Mouse (Mus musculus) midbrain, postnatal 0 days (tissue): Measurements from ENCODE around the gene Scn1b. TPM values are rescaled to one million over a fixed set of nuclear protein-coding genes. Genes with fewer than 3 reads are reported as not detected.

Source experiments
- ATAC-seq: fragments of 200-750 bp; cut with Nextera tagmentation; 2 replicates; pipeline ENCODE4 v1.8.0; 2017; ENCODE audit warnings: moderate number of reproducible peaks, mild to moderate bottlenecking, moderate TSS enrichment, moderate library complexity; ENCODE audit not compliant: low FRiP score
- DNase-seq: peaks from one replicate; pipeline ENCODE4 v3.0.0-alpha.2; 2015; ENCODE audit warnings: low spot score
- H3K27ac ChIP-seq: fragments of 300-500 bp; sonication (generic); 2 replicates; pipeline ENCODE4 v1.5.1; 2014; ENCODE audit warnings: low read depth, mild to moderate bottlenecking, low read length, mixed read lengths
- H3K27me3 ChIP-seq: fragments of 300-500 bp; sonication (generic); 2 replicates; pipeline ENCODE4 v1.6.1; 2014; ENCODE audit warnings: low read length, control low read depth, mixed read lengths; ENCODE audit not compliant: insufficient read depth
- H3K36me3 ChIP-seq: fragments of 300-500 bp; sonication (generic); 2 replicates; pipeline ENCODE4 v1.6.1; 2014; ENCODE audit warnings: low read length, control low read depth, mixed read lengths; ENCODE audit not compliant: insufficient read depth
- H3K4me1 ChIP-seq: fragments of 300-500 bp; sonication (generic); 2 replicates; pipeline ENCODE4 v1.6.1; 2014; ENCODE audit warnings: mild to moderate bottlenecking, control low read depth, antibody characterized with exemption, low read length, mixed read lengths; ENCODE audit not compliant: insufficient read depth
- H3K4me2 ChIP-seq: fragments of 300-500 bp; sonication (generic); 2 replicates; pipeline ENCODE4 v1.6.1; 2014; ENCODE audit warnings: low read depth, mild to moderate bottlenecking, low read length, mixed read lengths; ENCODE audit not compliant: poor library complexity, severe bottlenecking
- H3K4me3 ChIP-seq: fragments of 300-500 bp; sonication (generic); 2 replicates; pipeline ENCODE4 v1.5.1; 2014; ENCODE audit warnings: low read depth, mild to moderate bottlenecking, low read length, moderate library complexity
- H3K9ac ChIP-seq: fragments of 300-500 bp; sonication (generic); replicated peaks from 2 replicates; pipeline ENCODE4 v1.6.1; 2014; ENCODE audit warnings: mild to moderate bottlenecking, low read length, moderate library complexity, mixed read lengths; ENCODE audit not compliant: poor library complexity, severe bottlenecking
- H3K9me3 ChIP-seq: fragments of 300-500 bp; sonication (generic); 2 replicates; pipeline ENCODE4 v1.6.1; 2016; ENCODE audit warnings: low read length, control low read depth
- CTCF ChIP-seq: IDR thresholded peaks from 2 replicates; pipeline ENCODE4 v1.5.1; 2016; ENCODE audit warnings: antibody characterized with exemption, mild to moderate bottlenecking
- WGBS: fragments of 180-500 bp; shearing (Covaris S2); extraction: QIAGEN DNeasy Blood & Tissue Kit; methylation state at CpG from one replicate; pipeline ENCODE4 v1.1.7; 2014; 5-methylcytosine and 5-hydroxymethylcytosine counted together
- polyA plus RNA-seq: library from polyadenylated mRNA; unstranded; fragments of >200 nt; fragmentation: Nextera tagmentation; extraction: Ambion mirVana; gene quantifications from 2 replicates; pipeline ENCODE4 v1.2.1, GENCODE M21; 2015
- total RNA-seq: library from RNA; depleted of rRNA; stranded (reverse); fragments of >200 nt; gene quantifications from 2 replicates; pipeline ENCODE4 v1.2.3, GENCODE M21; 2014

Gene Scn1b
- total and polyA plus RNA-seq, 2 experiments from 2014 or later: 32.3 to 57.5 TPM

DNA sequence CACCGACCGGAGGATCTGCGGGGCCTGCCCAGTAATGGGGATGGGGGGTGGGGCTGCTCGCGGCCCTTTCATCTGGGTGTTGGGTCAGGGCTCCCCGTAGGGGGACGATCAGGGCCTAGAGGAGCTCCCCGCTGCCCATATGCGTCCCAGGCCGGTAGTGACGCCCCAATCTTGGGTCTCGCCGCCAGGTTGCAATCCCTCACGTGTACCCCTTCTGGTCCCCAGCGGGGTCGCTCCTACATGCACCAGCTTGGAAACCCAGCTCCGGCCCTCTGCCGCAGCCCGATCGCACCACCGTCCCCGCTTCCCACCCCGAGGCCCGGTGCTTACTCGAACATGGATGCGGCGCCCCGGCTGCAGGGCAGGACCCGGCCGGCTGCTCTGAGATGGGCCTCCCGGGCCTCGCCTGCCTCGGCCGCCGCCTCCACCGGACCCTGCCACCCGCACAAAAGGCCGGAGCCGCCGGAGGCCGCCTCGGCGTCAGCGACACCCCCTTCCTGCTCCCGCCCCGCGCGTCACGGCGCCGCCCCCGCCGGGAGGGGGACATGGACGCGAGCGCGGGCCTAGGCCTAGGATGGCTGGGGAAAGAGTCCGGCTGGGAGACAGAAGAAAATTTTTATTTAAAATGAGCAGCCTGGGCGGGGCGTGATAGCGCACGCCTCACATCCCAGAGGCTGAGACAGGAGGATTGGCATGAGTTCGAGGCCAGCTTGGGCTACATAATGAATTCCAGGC is 23.9 kb upstream of the Scn1b start:
- ATAC-seq (peak; percentile 75), DNase-seq (peak; percentile 89)
- no peaks in the 10 kb centered on the region for H3K27me3 ChIP-seq
- no peaks in the 10 kb centered on the region for H3K36me3 ChIP-seq
- peak overlapping the region; percentile 100 for H3K9ac ChIP-seq
- peak overlapping the region; percentile 84 for H3K4me2 ChIP-seq
- WGBS: under 1% methylated on average over 62 of the region's 63 CpGs
- 0 out of 2 replicates have a peak, but pooled peaks cover 15% of the 10 kb centered on the region for H3K4me1 ChIP-seq
- peak overlapping the region; percentile 99 for H3K27ac ChIP-seq
- no peak; the same call in 1 of the 2 replicates for TF ChIP-seq CTCF
- no peaks in the 10 kb centered on the region for H3K9me3 ChIP-seq
- peak overlapping the region; percentile 91 for H3K4me3 ChIP-seq

DNA sequence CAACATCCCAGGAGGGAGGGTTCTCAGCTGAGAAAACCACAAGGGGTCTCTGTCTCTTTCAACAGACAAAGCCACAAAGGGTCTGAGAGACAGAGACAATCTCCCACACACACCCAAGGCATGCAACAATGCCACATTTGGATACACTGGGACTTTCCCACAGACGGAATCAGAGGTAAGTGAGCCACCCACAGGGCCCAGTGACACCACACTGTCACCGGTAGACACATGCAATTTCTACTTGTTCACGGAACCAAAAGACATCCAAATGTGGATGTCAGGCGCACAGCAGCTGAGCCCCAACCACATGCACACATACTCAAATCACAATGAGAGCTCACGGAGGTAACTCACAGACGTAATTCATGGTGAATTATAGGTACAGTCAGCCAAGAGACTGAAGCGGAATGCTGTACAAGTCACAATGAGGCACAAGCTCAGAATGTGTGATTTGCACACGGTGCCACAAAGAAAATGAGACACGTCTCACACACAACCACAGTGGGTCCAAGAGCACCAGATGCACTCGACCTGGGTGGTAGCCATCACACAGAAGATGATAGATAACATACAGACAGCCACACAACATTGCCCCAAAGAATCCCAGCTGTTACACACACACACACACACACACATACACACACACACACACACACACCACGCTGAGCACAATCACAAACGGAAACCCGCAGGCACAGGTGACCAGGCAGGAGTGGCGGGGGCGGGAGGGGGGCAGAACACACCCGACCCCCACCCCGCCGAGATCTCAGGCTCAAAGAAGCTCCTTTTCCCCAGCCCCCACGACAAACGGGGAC is 23.2 kb upstream of the Scn1b start:
- Histone ChIP-seq H3K27me3 (no peaks in the 10 kb centered on the region), H3K4me1 (0 out of 2 replicates have a peak, but pooled peaks cover 15% of the 10 kb centered on the region), H3K4me3 (peak overlapping the region; percentile 91), H3K36me3 (no peaks in the 10 kb centered on the region), H3K4me2 (peak overlapping the region; percentile 84), H3K27ac (peak overlapping the region; percentile 99), H3K9ac (peak overlapping the region; percentile 100), H3K9me3 (no peaks in the 10 kb centered on the region)
- 0 out of 2 replicates have a peak, but pooled peaks have one; percentile 6 for TF ChIP-seq CTCF
- under 1% methylated on average over 20 of the region's 20 CpGs for WGBS
- ATAC-seq (peak; percentile 29), DNase-seq (peak; percentile 76)

DNA sequence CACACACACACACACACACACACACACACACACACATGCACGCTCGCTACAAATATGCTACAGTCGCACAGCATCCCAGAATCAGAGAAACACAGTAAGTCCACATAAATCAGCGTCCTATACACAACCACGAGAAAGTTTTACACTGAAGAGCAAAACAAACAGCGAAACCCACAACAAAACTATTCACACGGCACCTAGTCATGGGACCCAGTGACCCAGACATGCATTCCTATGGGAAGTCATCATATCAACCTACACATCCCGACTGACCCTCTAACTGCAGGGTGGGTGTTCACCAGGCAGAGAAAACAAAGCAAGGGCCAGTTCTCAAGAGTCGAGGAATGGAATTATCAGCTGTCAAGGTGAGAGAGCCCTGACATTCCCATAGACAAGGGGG is 22.5 kb upstream of the Scn1b start:
- Histone ChIP-seq H3K27ac (peak overlapping the region; percentile 99), H3K36me3 (no peaks in the 10 kb centered on the region), H3K4me1 (0 out of 2 replicates have a peak, but pooled peaks cover 15% of the 10 kb centered on the region), H3K4me2 (peak overlapping the region; percentile 84), H3K27me3 (no peaks in the 10 kb centered on the region), H3K9me3 (no peaks in the 10 kb centered on the region), H3K4me3 (peak overlapping the region; percentile 91), H3K9ac (peak overlapping the region; percentile 100)
- DNase-seq (no peak), ATAC-seq (no peak)
- 21% methylated on average over 9 of the region's 9 CpGs for WGBS
- TF ChIP-seq CTCF: no peak

DNA sequence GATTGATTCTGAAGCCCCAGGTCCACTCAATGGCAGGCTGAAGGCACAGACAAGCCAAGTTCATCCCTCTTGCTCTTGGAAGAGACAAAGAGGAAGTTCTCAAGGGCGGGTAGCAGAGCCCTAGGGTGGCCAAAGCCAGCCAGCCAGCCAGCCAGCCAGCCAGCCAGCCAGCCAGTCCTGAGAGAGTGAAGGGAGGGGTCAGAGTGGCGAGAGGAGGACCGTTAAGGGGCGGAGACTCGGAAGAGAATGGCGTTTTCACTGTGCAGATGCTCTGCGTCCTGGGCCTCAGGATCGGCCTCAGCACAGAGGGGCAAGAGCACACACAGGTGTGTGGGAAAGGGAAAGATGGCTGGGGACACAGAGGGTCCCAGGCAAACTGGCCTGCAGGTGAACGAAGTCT is 22.0 kb upstream of the Scn1b start:
- WGBS: 3% methylated on average over 9 of the region's 9 CpGs
- Histone ChIP-seq H3K27me3 (no peaks in the 10 kb centered on the region), H3K4me1 (0 out of 2 replicates have a peak, but pooled peaks cover 15% of the 10 kb centered on the region), H3K9ac (peak overlapping the region; percentile 100), H3K36me3 (peaks cover under 1% of the 10 kb centered on the region; the same call in 1 of the 2 replicates), H3K9me3 (no peaks in the 10 kb centered on the region), H3K27ac (peak overlapping the region; percentile 99), H3K4me3 (peak overlapping the region; percentile 91), H3K4me2 (peak overlapping the region; percentile 84)
- DNase-seq: peak; percentile 68
- ATAC-seq: peak; percentile 4; the same call in 1 of the 2 replicates
- TF ChIP-seq CTCF: no peak

DNA sequence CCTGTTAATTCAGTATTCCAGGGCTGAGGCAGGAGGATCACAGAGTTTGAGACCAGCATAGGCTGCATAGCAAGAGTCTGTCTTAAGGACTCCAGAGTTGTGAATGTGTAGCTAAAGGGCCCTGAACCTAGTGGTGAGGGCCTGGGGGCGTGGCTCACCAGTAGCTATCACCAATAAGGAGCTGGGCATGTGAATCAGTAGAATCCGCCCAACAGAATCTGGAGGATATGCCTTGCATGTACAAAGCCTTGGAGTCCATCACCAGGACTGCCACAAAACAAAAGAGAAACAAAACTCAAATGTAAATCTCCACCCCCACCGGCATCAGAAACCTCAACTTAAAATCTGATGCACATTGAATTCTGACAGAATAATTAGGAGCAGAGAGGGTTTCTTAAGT is 21.3 kb upstream of the Scn1b start:
- peaks cover 7% of the 10 kb centered on the region for H3K36me3 ChIP-seq
- H3K4me1 ChIP-seq: 0 out of 2 replicates have a peak, but pooled peaks cover 15% of the 10 kb centered on the region
- H3K4me3 ChIP-seq: peak overlapping the region; percentile 91
- no peak for TF ChIP-seq CTCF
- WGBS: 48% methylated on average over 3 of the region's 3 CpGs
- peak overlapping the region; percentile 84 for H3K4me2 ChIP-seq
- no peaks in the 10 kb centered on the region for H3K27me3 ChIP-seq
- H3K9ac ChIP-seq: peak overlapping the region; percentile 100
- ATAC-seq (no peak), DNase-seq (peak; percentile 30)
- peak overlapping the region; percentile 99; the same call in 1 of the 2 replicates for H3K27ac ChIP-seq
- no peaks in the 10 kb centered on the region for H3K9me3 ChIP-seq
